Mouse (Mus musculus) CD8-positive naive resting alpha-beta T cell, adult 2 months (primary cell): ENCODE measurements around the gene Slc39a3.

ENCODE experiments used
- DNase-seq, 2 experiments: peaks; one replicate each; pipeline ENCODE4 v3.0.0; 2022; ENCODE audit warnings: low read depth in 2 of 2, low spot score in 2 of 2

Gene Slc39a3

GRCm38 (mm10) chr10:80985970-80986701 is 51.1 kb downstream of the Slc39a3 start:
- DNase-seq, result no peak

DNA sequence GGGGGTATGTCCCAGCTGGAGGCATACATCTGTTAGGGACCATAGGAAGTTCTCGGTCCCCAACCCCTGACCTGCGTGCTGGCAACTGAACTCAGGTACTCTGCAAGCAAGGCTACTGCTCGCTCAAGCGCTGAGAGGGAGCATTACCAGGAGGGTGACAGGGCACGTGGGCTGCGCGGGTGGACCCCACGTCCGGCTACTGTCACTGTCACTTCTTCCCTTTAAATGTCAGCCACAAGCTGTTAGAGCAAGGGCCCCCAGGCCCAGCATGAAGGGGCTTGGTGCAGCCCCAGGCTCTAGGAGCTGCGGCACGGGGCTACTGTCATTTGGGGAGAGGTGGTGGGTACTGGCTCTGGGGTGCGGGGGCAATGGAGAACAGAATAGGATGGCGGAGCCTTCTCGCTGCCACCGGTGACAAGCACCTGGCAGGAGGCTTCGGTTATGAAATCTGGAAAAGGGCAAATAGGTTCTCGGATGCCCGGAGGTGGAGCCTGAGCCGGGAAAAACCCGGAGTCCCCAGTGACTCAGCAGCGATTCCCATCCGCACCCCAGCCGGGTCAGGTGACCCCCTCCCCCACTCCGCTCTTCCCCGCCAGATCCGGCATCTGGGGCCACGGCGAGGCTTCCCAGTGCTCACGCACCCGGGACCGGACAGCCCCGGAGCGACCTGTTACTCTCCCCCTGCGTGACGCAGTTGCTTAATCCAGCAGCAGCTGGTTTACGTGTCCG is 51.8 kb downstream of the Slc39a3 start:
- DNase-seq, result peak in 1 of 2 experiments; percentile 29

- DNase-seq, result no peak
Measured at GRCm38 (mm10) chr10:80984223-80984622, 53.0 kb downstream of the Slc39a3 start.

GRCm38 (mm10) chr10:80982381-80982780 is 54.8 kb downstream of the Slc39a3 start:
- no peak for DNase-seq

DNA sequence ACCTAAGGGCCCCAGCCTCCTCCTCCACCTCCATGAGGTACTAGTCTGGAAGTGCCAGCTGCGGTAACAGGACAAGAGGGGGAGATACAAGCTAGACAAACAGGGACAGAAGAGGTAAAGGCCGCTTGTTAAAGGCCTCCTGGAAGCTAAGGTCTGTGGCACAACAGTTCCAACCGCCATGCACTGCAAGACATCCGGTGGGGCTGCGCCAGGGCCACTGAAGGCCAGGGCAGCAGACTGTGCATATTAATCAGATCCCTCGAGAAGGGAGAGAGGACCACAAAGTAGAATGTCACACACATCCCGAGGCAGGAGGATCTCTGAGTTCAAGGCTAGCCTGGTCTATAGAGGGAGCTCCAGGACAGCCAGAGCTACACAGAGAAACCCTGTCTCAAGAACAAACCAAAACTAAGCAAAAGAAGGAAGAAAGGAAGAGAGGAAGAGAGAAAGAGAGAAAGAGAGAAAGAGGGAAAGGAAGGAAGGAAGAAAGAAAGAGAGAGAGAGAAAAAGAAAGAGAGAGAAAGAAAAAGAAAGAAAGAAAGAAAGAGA is 55.6 kb downstream of the Slc39a3 start:
- DNase-seq, result no peak
